Mouse (Mus musculus) monocyte, adult 2 months (primary cell): ENCODE results near the gene Nav2.

Experiments
- DNase-seq, 2 experiments: peaks; one replicate each; pipeline ENCODE4 v3.0.0; 2022; ENCODE audit warnings: low spot score in 2 of 2, low read depth in 1 of 2

Gene Nav2

GRCm38 (mm10) chr7:49499598-49499997, 591.1 kb downstream of the Nav2 start:
- DNase-seq, result no peak

- no peak for DNase-seq
These were observed 592.4 kb downstream of the Nav2 start for GRCm38 (mm10) chr7:49500916-49501315.

GRCm38 (mm10) chr7:49503419-49503818, 594.9 kb downstream of the Nav2 start:
- DNase-seq, result no peak

- no peak for DNase-seq
These were observed 595.4 kb downstream of the Nav2 start for GRCm38 (mm10) chr7:49503881-49504280.

- no peak for DNase-seq
These were observed 595.8 kb downstream of the Nav2 start for GRCm38 (mm10) chr7:49504297-49504696.

GRCm38 (mm10) chr7:49505024-49505423, 596.5 kb downstream of the Nav2 start:
- DNase-seq, result no peak

- DNase-seq, result no peak
These were observed 597.7 kb downstream of the Nav2 start for GRCm38 (mm10) chr7:49506085-49506820.

- no peak for DNase-seq
These were observed 599.5 kb downstream of the Nav2 start for GRCm38 (mm10) chr7:49507943-49508506.

- no peak for DNase-seq
These were observed 603.4 kb downstream of the Nav2 start for GRCm38 (mm10) chr7:49511820-49512453.

GRCm38 (mm10) chr7:49513763-49514437, 605.4 kb downstream of the Nav2 start:
- no peak for DNase-seq

- DNase-seq, result no peak
These were observed 606.5 kb downstream of the Nav2 start for GRCm38 (mm10) chr7:49515012-49515411.

GRCm38 (mm10) chr7:49520504-49520903, 612.0 kb downstream of the Nav2 start:
- no peak for DNase-seq

- DNase-seq, result no peak
These were observed 612.8 kb downstream of the Nav2 start for GRCm38 (mm10) chr7:49521349-49521748.

GRCm38 (mm10) chr7:49521976-49522375, 613.5 kb downstream of the Nav2 start:
- DNase-seq, result no peak

GRCm38 (mm10) chr7:49522411-49523114, 614.0 kb downstream of the Nav2 start:
- DNase-seq, result no peak

- DNase-seq, result no peak
These were observed 614.6 kb downstream of the Nav2 start for GRCm38 (mm10) chr7:49523115-49523445.

GRCm38 (mm10) chr7:49523729-49524128, 615.2 kb downstream of the Nav2 start:
- no peak for DNase-seq

GRCm38 (mm10) chr7:49525348-49526100, 617.0 kb downstream of the Nav2 start:
- DNase-seq, result no peak

- DNase-seq, result no peak
These were observed 617.6 kb downstream of the Nav2 start for GRCm38 (mm10) chr7:49526101-49526499.

- no peak for DNase-seq
These were observed 619.0 kb downstream of the Nav2 start for GRCm38 (mm10) chr7:49527495-49527894.

- DNase-seq, result no peak
These were observed 619.4 kb downstream of the Nav2 start for GRCm38 (mm10) chr7:49527925-49528324.
